Mouse (Mus musculus) hindbrain, embryonic 16.5 days (tissue): ENCODE results near the gene Igf1r. TPM values are rescaled to one million over a fixed set of nuclear protein-coding genes. Genes with fewer than 3 reads are reported as not detected.

ENCODE experiments used
- ATAC-seq: fragments of 200-750 bp; cut with Nextera tagmentation; 2 replicates; pipeline ENCODE4 v1.8.0; 2017; ENCODE audit warnings: moderate TSS enrichment, moderate library complexity
- H3K27ac ChIP-seq: fragments of 300-500 bp; sonication (generic); 2 replicates; pipeline ENCODE4 v1.5.1; 2014; ENCODE audit warnings: low read depth, mild to moderate bottlenecking, control low read depth, low read length, moderate library complexity
- H3K27me3 ChIP-seq: fragments of 300-500 bp; sonication (generic); replicated peaks from 2 replicates; pipeline ENCODE4 v1.6.1; 2014; ENCODE audit warnings: low read length; ENCODE audit not compliant: control insufficient read depth, insufficient read depth
- H3K36me3 ChIP-seq: fragments of 300-500 bp; sonication (generic); 2 replicates; pipeline ENCODE4 v1.6.1; 2014; ENCODE audit warnings: mild to moderate bottlenecking, low read length, moderate library complexity, mixed read lengths; ENCODE audit not compliant: control insufficient read depth, insufficient read depth
- H3K4me1 ChIP-seq: fragments of 300-500 bp; sonication (generic); 2 replicates; pipeline ENCODE4 v1.6.1; 2014; ENCODE audit warnings: low read depth, low read length; ENCODE audit not compliant: control insufficient read depth, insufficient read depth
- H3K4me2 ChIP-seq: fragments of 300-500 bp; sonication (generic); 2 replicates; pipeline ENCODE4 v1.6.1; 2014; ENCODE audit warnings: mild to moderate bottlenecking, low read length, control low read depth, moderate library complexity
- H3K4me3 ChIP-seq: fragments of 300-500 bp; sonication (generic); 2 replicates; pipeline ENCODE4 v1.5.1; 2014; ENCODE audit warnings: mild to moderate bottlenecking, low read length, control low read depth, moderate library complexity
- H3K9ac ChIP-seq: fragments of 300-500 bp; sonication (generic); 2 replicates; pipeline ENCODE4 v1.6.1; 2014; ENCODE audit warnings: low read depth, mild to moderate bottlenecking, control low read depth, low read length, moderate library complexity
- H3K9me3 ChIP-seq: fragments of 300-500 bp; sonication (generic); 2 replicates; pipeline ENCODE4 v1.6.1; 2014; ENCODE audit warnings: mild to moderate bottlenecking, low read length, moderate library complexity; ENCODE audit not compliant: control insufficient read depth
- WGBS: fragments of 180-500 bp; shearing (Covaris S2); extraction: QIAGEN DNeasy Blood & Tissue Kit; methylation state at CpG from one replicate; pipeline ENCODE4 v1.1.7; 2014; 5-methylcytosine and 5-hydroxymethylcytosine counted together
- polyA plus RNA-seq: library from polyadenylated mRNA; unstranded; fragments of >200 nt; fragmentation: Nextera tagmentation; extraction: Ambion mirVana; gene quantifications from 2 replicates; pipeline ENCODE4 v1.2.1, GENCODE M21; 2015

The Igf1r gene
- polyA plus RNA-seq, 1 experiment from 2014 or later: 16.4 TPM

DNA sequence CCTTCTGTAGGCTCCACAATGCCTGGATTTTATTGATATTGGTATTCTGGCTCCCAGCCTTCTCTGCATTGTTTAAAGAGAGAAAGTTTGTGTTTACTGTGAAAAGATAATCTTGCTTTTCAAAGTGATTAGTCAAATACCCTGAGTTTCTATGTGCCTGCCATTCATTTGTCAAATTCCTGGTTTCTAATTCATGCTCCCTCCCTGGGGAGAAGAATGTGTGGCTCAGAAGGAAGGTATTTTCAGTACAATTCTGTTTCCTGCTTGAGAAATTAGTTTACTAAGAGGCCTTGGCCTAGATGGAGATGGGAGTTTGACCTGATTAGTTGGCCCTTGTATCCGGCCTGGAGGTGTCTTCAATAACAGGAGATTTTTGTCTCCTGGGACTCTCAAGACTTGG, 228.5 kb downstream of the Igf1r start:
- H3K4me1 ChIP-seq: no peaks in the 10 kb centered on the region
- no peak overlapping the region for H3K4me2 ChIP-seq
- H3K9me3 ChIP-seq: no peaks in the 10 kb centered on the region
- H3K4me3 ChIP-seq: no peak overlapping the region
- H3K27ac ChIP-seq: no peak overlapping the region
- no peak overlapping the region for H3K9ac ChIP-seq
- 79% methylated on average over 1 of the region's 1 CpGs for whole genome bisulfite sequencing
- ATAC-seq: no peak
- no peaks in the 10 kb centered on the region for H3K27me3 ChIP-seq
- H3K36me3 ChIP-seq: peaks cover 12% of the 10 kb centered on the region

DNA sequence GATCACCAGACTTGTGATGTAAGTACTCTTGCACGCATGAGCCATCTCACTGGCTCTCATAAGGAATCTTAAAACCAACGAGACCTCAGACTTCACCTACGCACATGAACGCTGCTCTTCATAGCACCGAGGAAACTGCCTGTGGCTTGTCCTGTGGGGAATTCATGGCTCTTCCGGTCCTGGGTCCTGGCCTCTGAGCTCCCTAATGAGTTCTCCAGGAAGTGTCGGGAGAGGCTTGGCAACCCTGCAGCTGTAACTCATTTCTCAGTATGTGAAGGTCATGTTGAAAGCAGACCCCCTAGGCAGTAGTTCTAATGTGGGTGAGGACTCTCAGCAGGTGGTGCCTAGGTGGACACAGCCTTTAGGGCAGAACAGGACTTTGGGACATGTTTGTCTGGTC, 229.4 kb downstream of the Igf1r start:
- 82% methylated on average over 7 of the region's 7 CpGs for WGBS

GRCm38 (mm10) chr7:68182773-68183172, 230.1 kb downstream of the Igf1r start:
- H3K27ac ChIP-seq: no peak overlapping the region
- H3K9me3 ChIP-seq: no peaks in the 10 kb centered on the region
- WGBS: 64% methylated on average over 6 of the region's 6 CpGs
- ATAC-seq: no peak
- no peaks in the 10 kb centered on the region for H3K4me1 ChIP-seq
- H3K4me2 ChIP-seq: no peak overlapping the region
- peaks cover 12% of the 10 kb centered on the region for H3K36me3 ChIP-seq
- no peak overlapping the region for H3K4me3 ChIP-seq
- H3K27me3 ChIP-seq: no peaks in the 10 kb centered on the region
- H3K9ac ChIP-seq: no peak overlapping the region

More for the DNA sequence above, 229.4 kb downstream of the Igf1r start:
- no peak overlapping the region for H3K27ac ChIP-seq
- H3K4me1 ChIP-seq: no peaks in the 10 kb centered on the region
- H3K27me3 ChIP-seq: no peaks in the 10 kb centered on the region
- no peak overlapping the region for H3K4me2 ChIP-seq
- H3K9ac ChIP-seq: no peak overlapping the region
- H3K9me3 ChIP-seq: no peaks in the 10 kb centered on the region
- peaks cover 12% of the 10 kb centered on the region for H3K36me3 ChIP-seq
- no peak overlapping the region for H3K4me3 ChIP-seq
- no peak for ATAC-seq

DNA sequence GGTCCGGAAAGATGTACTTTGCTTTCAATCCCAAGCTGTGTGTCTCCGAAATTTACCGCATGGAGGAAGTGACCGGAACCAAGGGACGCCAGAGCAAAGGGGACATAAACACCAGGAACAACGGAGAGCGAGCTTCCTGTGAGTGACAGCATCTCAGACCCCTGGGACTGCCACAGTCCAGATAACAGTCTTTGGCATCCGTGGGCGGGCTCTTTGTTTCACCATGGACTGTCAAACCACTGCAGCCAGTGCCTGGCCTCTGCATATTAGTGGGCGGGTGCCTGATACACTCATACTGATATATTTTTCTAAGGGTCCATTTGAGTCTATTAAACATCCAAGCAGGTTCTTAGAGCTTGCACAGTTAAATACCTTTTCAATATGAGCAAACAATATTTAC, 230.8 kb downstream of the Igf1r start:
- Histone ChIP-seq H3K4me2 (no peak overlapping the region), H3K9me3 (no peaks in the 10 kb centered on the region), H3K36me3 (peaks cover 12% of the 10 kb centered on the region), H3K4me3 (no peak overlapping the region), H3K9ac (no peak overlapping the region), H3K4me1 (no peaks in the 10 kb centered on the region), H3K27ac (no peak overlapping the region), H3K27me3 (no peaks in the 10 kb centered on the region)
- WGBS: 76% methylated on average over 10 of the region's 10 CpGs
- ATAC-seq: no peak

DNA sequence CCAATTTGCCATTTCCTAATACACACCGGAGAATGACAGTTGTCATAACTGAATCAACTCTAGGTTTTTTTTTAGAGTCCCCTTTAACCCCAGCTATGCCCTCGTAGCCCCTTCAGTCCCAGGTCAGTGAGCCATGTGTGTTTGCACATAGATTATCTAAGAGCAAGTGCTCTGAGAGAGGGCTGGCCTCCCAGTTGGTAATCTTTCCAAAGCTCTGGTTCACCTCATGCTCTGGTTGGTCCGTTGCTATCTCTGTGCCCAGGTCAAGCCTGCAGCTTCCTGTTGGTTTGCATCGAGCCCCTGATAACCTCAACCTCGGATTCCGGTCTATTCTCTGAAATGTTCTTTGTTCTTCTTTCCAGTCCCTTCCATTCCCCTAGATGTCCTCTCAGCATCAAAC, 236.6 kb downstream of the Igf1r start:
- Histone ChIP-seq H3K9me3 (no peaks in the 10 kb centered on the region), H3K4me3 (no peak overlapping the region), H3K36me3 (peaks cover 35% of the 10 kb centered on the region), H3K27ac (no peak overlapping the region), H3K9ac (no peak overlapping the region), H3K27me3 (no peaks in the 10 kb centered on the region), H3K4me1 (no peaks in the 10 kb centered on the region), H3K4me2 (no peak overlapping the region)
- no peak for ATAC-seq
- WGBS: 91% methylated on average over 6 of the region's 6 CpGs

DNA sequence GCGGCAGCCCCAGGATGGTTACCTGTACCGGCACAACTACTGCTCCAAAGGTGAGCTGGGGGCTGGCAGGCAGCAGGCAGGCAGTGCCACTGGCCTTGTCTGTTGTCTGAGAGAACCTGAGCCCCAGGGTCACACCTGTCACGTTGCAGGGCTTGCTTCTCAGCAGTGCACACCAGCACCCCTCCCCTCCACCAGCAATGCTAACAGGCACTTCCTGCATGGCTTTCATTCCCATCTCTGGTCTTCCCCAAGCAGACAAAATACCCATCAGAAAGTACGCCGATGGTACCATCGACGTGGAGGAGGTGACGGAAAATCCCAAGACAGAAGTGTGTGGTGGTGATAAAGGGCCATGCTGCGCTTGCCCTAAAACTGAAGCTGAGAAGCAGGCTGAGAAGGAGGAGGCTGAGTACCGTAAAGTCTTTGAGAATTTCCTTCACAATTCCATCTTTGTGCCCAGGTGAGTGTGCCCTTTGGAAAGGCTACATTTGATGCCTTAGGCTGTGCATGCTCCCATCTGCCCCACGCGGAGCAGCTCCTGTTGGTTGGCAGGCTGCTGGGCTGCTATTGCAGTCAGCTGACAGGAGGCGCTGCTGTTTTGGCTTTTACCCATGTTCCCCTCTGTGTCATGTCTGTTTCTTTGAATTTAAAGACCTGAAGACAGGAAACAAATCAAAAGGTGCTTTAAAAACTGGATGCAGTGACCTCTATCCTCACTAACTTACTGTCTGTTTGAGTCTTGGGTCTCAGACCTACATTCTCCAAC, 237.2 kb downstream of the Igf1r start:
- no peak for ATAC-seq
- Histone ChIP-seq H3K27me3 (no peaks in the 10 kb centered on the region), H3K9ac (no peak overlapping the region), H3K9me3 (no peaks in the 10 kb centered on the region), H3K27ac (no peak overlapping the region), H3K4me3 (no peak overlapping the region), H3K4me1 (no peaks in the 10 kb centered on the region), H3K36me3 (peaks cover 30% of the 10 kb centered on the region), H3K4me2 (no peak overlapping the region)
- 95% methylated on average over 13 of the region's 13 CpGs for WGBS

- H3K4me1 ChIP-seq: no peaks in the 10 kb centered on the region
- H3K4me3 ChIP-seq: no peak overlapping the region
- no peaks in the 10 kb centered on the region for H3K9me3 ChIP-seq
- H3K9ac ChIP-seq: no peak overlapping the region
- no peaks in the 10 kb centered on the region for H3K27me3 ChIP-seq
- WGBS: 90% methylated on average over 15 of the region's 15 CpGs
- H3K36me3 ChIP-seq: peaks cover 32% of the 10 kb centered on the region
- no peak overlapping the region for H3K27ac ChIP-seq
- no peak overlapping the region for H3K4me2 ChIP-seq
- ATAC-seq: no peak
These were observed 241.5 kb downstream of the Igf1r start for GRCm38 (mm10) chr7:68193958-68194695.

- Histone ChIP-seq H3K4me1 (no peaks in the 10 kb centered on the region), H3K9me3 (no peaks in the 10 kb centered on the region), H3K36me3 (peaks cover 19% of the 10 kb centered on the region), H3K9ac (no peak overlapping the region), H3K27ac (no peak overlapping the region), H3K27me3 (no peaks in the 10 kb centered on the region), H3K4me3 (no peak overlapping the region), H3K4me2 (no peak overlapping the region)
- ATAC-seq: no peak
- 97% methylated on average over 7 of the region's 7 CpGs for WGBS
These were observed 247.0 kb downstream of the Igf1r start for GRCm38 (mm10) chr7:68199609-68200008.

DNA sequence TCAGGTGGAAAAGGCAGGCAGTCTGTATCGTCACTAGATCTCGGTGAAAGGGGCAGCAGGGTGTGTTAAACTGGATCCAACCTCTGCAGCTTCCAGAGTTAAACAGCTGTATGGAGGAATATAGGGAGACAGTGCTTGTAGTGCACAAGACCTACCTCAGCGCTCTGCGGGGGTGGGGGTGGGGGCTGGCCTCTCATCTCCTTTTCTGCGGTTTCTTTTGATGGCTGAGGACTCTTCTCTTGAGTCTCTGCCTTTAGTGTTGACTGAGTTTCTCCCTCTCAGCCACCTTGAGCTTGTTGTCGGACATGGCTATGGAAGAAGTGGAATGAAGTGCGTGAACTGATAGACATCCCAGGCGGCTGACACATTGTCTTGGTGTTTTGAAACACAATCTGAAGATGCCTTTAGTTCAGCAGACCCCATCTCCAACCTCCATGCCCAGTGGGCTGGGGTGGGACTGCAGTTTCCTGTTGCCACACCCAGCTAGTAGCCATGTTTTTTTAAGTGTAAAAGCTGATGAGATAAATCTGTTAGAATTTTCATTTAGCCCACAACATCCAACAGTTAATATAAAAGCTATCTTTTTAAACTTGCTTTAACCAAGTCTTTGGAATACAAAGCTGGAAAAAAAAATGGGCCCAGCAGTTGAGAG, 253.3 kb downstream of the Igf1r start:
- no peaks in the 10 kb centered on the region for H3K27me3 ChIP-seq
- no peak overlapping the region for H3K4me3 ChIP-seq
- H3K4me2 ChIP-seq: no peak overlapping the region
- WGBS: 96% methylated on average over 8 of the region's 8 CpGs
- H3K4me1 ChIP-seq: no peaks in the 10 kb centered on the region
- H3K9me3 ChIP-seq: no peaks in the 10 kb centered on the region
- H3K36me3 ChIP-seq: peaks cover 40% of the 10 kb centered on the region
- H3K27ac ChIP-seq: no peak overlapping the region
- H3K9ac ChIP-seq: no peak overlapping the region
- no peak for ATAC-seq
